Mouse (Mus musculus): ENCODE data around the gene Gm21954. TPM values are rescaled to one million over a fixed set of nuclear protein-coding genes. Genes with fewer than 3 reads are reported as not detected.

Gm21954 gene
- total RNA-seq, 2 experiments from 2014 or later: not detected

DNA sequence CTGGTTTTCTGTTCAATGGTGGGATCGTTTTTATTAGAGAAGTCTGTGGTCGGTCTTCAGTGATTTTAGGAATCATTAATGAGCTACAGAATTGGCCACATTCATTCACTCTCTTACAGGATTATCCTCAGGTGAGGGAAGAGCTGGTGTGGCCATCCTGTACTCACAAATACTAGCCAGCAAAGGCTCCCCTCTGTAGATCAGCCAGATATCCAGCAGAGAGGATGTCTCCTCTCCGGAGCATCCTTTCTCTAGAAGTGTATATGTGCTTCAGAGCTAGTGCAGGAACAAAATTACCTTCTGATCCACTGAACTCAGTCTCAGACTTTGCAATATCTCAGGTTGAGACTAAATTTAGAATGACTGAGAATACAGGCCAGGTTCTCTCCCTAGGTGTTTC is 7.8 kb downstream of the Gm21954 start:
- no peak for DNase-seq
- intact Hi-C loops (cut with DNase I): no loop called here

DNA sequence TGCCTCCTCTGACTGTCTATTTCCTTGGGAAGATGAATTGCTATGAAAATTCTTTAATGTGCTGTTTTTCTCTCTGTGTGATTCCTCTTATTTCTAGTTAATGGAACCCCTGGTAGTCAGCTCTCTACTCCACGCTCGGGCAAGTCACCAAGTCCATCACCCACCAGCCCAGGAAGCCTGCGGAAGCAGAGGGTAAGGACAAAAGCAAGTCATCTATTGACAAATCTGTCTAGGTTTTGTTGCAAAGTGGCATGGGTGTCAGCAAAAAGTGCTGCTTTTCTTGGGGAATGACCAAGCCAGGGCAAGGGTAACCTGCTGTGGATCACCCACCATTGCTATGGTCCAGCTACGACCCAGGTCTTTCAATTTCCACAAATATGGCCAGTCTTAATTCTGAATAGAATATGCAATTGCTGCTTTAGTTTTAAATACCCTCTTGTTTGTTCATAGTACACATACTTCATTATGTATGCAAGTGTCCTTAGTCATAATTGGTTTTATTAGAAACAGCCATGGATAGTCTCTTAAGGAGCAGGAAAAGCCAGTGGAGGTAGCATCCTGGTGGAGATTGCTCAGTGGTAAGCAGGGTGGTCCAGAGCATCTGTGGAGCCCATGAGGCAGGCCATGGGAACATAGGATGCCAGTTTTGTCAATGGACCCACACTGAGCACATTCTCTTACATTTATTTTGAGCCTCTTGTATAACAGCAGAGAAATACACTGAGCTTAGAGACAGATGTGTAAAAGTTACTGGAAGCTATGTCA is 8.9 kb downstream of the Gm21954 start:
- DNase-seq: no peak
- intact Hi-C loops (cut with DNase I): no loop called here

DNA sequence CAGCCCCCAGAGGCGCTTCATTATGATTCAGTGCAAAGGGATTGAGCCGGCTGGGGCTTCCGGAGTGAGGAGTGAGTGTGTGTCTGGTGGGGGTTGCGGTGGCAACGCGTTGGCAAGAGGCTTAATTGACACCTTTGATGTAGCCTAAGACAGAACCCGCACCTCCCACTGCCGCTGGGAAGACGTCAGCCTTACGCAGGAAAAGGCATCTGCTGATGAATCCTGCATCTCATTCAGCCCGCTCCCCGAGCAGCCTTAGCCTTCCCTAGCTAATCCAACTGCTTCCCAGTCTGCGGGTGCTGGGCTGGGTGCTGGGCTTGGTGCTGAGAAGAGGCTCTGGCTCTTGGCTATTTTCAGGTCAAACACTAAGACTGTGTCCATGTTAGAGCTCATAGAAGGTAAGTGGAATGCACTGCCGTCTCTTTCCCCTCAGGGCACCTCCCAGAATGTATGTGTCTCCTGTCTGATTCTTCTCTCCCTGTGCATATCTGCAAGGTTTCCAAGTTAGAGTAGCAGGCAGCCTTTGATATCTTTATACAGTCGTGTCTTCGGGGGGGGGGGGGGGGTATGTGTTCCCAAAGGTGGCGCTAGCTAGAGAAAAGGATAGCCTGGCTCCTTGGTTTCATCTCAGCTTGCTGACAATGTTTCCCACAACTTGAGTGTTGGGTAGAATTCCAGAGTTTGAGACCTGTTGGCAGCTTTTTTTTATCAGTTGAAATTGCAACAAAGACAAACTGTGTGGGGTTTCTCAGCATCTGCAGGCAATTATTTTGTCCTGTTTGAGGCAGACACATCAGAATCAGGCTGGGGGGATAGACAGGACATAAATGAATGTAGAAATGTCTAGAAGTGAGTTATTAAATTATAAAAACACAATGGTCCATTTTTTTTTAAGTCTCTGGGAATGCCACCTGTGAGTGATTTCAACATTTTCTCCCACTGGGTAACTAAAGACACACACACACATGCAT is 10.0 kb downstream of the Gm21954 start:
- intact Hi-C loops (cut with DNase I): no loop called here
- DNase-seq: no peak

DNA sequence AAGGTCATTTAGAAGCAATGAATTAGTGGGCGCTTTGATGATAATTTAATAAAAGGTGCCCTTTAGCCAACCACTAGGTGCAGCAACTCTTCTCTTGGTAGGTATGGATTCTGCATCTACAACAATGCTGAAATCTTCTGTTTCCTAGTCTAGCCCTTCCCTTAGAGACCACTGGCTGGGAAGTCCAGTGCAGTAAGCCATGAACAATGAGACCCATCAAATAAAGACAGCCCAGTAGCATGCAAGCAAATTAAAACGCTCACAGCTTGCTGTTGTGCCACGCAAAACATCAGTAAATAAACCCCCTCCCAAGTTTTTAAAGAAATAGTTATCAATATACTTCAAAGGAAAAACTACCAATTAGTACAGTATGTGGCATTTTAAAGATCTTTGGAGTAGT is 10.9 kb downstream of the Gm21954 start:
- no peak for DNase-seq
- intact Hi-C loops (cut with DNase I): no loop called here

DNA sequence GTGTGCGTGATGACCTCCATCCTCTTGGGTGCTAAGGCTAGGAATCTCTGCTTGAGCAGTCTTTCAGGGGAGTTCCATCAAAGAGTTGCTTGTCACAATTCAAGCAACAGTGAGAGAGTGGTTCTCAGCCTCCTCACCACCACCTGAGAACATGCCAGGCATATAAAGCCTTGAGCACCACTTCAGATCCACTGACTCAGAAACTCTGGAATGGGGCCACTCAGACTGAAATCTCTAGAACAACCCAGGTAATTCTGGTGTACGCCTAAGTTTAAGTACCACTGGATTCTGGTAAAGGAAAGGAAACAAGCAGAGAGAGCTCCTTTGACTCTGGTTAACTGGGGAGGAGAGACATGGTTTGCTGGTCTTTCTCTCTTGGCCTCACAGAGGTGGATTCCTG is 19.5 kb downstream of the Gm21954 start:
- no peak for DNase-seq
- intact Hi-C loops (cut with DNase I): no loop called here

DNA sequence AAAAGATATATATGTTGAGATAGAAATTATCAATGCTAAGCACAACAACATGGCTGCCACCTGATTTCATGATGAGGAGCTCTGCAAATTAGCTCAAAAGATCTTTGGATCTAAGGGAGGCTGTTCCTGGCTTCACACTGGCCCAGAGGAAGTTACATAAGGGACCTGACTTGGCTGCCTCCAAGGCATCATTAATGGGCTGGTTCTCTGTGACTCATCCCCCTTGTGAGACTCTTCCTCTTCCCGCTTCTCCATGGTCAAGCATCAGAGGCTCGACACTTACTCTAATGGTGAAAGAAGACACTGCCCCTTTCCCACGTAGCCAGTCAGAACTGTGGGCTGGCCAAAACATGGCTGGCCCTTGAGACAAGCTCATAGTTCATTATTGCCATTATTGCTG is 20.1 kb downstream of the Gm21954 start:
- DNase-seq: no peak
- intact Hi-C loops (cut with DNase I): no loop called here

DNA sequence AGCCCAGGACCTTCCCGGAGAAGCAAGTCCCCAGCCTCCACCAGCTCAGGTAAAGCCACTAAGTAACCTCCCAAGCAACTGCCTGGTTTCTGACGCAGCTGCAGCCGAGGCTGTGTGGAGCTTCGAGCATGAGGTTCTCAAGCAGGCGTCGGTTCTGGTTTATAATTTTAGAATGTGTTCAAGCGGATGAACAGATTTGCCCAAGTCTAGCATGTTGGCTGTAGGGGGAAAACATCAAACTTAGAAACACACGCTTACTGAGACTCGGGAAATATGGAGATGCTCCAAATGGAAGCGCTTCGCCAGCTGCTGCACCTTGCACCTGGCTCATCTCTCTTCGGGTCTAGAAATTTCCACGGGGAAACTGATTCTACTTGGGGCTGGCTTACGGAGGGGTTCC is 21.0 kb downstream of the Gm21954 start:
- intact Hi-C loops (cut with DNase I): no loop called here
- no peak for DNase-seq

DNA sequence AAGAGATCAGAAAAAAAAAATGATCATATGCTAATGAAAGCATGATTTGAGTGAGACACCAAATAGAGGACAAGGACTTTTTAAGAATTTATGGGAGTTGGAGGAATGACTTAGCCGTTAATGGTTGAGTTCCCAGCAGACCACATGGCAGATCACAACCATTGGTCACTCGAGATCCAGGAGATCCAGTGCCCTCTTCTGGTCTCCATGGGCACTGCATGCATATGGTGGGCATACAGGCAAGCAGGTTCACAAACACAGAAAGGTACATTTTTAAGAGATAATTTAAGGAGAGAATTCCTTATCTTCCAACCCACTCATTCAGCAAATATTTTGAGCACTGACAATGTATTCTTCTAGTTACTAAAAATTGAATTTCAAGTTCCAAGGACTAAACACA is 22.9 kb downstream of the Gm21954 start:
- intact Hi-C loops (cut with DNase I): no loop called here
- DNase-seq: no peak

DNA sequence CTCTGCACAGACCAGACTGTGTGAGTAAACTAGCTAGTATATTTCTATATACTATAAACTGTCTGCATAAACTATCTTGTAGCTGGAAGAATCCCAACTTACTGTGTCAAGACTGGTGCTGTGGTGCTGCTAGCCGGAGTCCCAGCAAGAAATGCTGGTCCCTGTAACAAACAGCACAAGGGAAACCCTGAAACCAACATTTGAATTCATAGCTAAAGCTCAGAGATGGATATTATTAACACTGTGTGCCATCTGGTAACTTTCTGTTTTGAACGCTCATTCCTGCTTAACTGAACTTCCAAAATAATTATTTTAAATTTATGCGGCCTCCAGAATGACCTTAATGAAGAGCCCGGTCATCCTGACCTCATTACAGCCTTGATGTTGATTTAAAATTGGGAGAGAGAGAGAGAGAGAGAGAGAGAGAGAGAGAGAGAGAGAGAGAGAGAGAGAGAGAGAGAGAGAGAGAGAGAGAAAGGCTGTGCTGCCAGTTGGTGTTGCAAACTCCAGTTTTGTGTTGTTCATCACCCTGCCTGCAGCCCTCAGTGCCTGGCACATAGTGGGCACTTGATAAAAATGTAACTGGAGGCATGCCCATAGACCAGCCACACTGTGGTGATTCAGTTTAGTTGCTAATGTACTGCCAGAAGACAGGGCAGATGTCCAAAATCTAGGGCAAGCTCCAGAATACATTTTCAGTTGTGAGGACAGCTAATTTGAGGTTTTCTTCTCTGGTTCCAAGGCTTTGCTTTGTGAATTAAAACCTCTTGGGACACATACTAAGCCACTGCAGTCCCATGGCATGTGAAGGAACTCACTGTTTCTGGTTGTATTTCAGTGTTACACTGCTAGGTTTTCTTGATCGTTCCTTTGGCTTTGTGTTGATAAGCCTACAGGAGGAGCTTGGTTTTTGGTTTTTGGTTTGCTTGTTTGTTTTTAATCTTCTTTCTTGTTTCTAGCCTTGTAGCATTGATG is 24.2 kb downstream of the Gm21954 start:
- peak; percentile 34 for DNase-seq
- intact Hi-C loops (cut with DNase I): no loop called here

DNA sequence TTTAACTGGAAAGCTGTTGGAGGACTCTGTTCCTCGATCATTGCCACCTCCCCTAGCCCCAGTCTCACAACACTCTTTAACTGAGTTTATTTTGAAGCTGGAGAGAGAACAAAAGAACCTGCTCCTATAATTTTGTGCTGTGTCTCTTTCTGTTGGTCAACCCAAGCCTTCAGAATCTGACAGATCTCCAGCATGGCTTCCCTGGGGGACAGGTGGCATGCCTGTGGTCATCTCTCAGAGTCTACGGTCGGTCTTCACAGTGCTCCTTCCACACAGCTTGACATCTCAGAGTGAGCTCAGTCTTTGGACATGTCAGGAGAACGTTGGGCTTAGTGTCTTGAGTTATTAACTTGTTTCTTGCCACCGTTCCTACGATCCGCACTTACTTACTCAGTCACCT is 25.3 kb downstream of the Gm21954 start:
- intact Hi-C loops (cut with DNase I): no loop called here
- no peak for DNase-seq

DNA sequence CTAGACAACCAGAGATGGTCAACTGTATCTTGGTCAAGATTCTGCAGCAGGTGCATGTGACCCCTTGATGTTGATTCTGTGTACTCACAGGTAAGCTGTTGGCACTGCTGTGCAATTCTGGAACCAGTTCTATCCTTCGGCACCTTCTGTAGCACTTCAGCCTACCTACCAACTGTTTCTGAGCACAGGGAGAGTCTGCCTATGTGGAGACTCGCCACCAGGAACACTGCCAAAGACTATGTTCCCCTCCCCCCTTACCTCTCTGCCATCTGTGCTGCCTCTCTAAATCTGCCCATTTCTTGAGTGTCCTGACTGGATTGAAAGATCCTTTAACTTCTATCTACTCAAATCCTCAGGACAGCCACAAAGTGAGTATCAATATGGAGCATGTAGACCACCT is 28.3 kb downstream of the Gm21954 start:
- no peak for DNase-seq
- intact Hi-C loops (cut with DNase I): no loop called here

DNA sequence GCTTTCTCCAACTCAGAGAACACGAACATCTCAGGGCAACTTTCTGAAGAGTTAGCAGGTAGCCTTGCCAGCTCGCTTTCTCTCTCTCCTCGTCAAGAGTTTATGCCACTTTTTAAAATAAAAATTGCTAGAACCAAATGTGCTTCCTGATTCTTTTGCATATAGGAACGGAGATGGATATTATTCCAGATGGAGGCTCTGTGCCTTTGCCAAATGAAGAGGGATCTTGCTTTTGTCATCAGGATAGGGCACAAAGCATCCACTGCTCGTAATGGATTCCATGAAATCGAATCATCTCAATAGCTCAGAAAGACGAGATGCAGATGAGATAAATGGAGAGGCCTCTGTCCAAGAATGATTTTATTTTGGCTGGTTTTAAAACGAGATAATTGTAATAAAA is 28.7 kb downstream of the Gm21954 start:
- intact Hi-C loops (cut with DNase I): no loop called here
- no peak for DNase-seq

DNA sequence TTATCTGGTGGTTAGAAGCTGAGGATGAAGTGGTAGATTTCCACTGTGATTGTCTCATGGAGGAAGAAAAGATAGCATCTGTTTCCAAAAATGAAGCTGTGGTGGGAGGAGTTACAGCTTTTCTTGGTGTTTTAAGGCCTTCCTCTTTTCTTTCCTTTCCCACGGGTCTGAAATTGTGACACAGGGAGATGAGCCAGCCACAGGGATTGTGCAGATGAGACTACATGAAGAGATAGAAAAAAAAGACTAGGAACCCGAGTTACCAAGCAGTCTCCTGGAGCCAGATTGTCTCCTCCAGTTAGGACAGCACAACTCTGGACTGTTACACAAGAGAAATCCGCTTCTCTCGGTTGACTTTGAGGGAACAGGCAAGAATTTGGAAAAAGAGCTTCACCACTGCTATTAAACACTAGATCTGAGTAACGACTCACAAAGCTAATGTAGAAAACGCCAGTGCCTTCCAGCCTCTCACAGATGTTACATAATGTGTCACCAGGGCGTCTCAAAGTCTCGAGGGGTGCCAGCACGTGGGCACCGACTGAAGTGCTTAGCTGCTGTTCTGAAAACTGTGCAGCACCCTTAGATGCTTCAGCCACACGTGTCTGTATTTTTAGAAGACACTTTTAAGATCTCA is 29.9 kb downstream of the Gm21954 start:
- intact Hi-C loops (cut with DNase I): no loop called here
- DNase-seq: no peak

DNA sequence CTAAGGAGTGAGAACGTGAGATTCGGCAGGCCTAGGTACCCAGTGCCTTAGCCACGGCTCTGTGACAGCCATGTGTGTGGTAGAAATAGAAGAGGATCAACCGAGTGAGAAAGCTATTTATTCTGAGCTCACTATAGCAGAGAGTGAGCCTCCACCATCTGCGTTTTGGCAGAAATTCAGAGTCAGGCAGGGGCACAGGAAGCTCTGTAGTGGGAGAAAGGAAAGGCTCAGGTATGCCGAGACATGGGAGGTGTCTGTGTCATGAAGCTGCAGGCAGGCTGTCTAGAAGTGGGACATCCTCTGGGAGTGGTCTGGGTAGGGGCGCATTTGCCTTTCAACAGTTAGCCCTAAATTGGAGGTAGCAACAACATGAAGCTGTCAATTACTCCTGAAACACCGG is 31.7 kb downstream of the Gm21954 start:
- no peak for DNase-seq
- intact Hi-C loops (cut with DNase I): no loop called here

DNA sequence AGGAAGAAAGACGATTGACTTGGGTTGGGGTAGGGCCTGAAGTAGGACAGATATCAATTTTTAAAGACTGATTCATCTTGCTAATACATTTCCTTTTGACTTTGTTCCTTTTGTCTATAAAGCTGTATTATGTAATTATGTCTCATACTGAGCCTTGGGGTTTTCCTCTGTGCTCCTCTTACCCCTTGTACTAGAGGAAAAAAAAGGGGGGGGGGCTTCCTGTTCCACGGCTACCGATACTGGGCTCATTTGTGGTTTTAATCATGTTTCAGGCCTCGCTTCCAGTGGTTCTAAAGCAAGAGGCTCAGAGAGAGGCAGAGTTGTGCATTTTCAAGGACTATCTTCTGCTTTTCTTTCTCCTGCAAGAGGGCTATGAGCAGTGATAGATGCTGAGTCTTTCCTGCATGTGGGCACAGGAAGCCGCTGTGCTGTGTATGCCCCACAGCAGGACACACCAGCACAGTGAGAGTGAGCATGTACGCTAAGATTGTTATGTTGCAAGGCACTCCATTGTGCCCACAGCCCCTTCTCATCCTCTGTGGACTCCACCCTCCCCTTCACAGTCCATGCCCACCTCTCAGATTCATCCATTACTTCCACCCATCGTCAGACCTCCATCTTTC is 33.1 kb downstream of the Gm21954 start:
- intact Hi-C loops (cut with DNase I): no loop called here
- no peak for DNase-seq

DNA sequence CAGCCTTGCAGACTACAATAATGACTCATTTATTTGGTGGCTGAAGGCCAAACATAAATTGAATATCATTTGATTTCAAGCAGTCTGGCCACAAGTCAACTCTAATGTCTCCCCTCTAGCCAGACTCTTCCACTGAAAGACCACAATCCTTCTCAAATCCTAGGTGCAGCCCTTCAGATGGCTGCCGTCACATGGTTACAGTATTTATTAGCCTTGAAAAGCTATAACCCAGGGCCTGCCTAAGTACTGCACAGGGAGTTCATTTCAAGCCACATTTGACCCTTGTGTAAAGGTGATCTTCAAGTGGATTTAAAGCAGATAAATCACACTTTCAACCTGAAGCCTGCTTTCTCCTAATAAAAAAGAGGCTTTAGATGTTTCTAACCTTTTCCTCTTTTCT is 37.7 kb downstream of the Gm21954 start:
- intact Hi-C loops (cut with DNase I): no loop called here

DNA sequence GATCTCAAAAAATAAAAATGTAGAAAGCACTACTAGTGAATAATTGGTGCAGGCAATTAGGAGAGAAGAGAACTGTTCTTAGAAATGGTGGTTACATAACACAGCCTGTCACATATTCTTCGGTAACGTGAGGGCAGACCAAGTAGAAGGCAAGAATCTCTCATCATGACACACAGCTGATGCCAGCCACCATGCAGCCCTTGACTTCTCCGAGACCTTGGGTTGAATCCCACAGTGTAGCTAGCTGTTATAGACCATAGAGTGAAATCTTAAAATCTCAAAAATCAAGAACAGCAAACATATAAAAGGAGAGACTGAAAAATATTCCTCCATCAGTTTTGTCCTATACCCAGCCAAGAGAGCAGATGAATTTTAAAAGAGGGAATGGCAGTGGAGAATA is 40.8 kb downstream of the Gm21954 start:
- no peak for DNase-seq
- intact Hi-C loops (cut with DNase I): no loop called here

More for the DNA sequence above, 37.7 kb downstream of the Gm21954 start:
- no peak for DNase-seq

DNA sequence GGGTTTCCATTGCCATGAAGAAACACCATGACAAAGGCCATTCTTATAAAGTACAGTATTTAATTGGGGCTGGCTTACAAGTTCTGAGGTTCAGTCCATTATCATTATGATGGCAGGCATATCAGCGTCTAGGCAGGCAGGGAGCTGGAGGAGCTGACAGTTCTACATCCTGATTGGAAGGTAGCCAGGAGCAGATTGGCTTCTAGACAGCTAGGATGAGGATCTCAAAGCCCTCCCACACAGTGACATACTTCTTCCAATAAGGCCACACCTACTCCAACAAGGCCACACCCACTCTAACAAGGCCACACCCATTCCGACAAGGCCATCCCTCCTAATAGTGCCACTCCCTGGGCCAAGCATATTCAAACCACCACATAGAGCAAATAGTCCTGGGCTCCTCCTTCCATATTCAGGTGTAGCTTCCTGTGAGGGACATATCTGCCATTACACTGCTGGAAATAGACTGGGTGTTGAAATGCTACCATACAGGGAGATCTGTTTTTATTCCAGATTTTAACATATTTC is 41.9 kb downstream of the Gm21954 start:
- DNase-seq: no peak
- intact Hi-C loops (cut with DNase I): no loop called here

DNA sequence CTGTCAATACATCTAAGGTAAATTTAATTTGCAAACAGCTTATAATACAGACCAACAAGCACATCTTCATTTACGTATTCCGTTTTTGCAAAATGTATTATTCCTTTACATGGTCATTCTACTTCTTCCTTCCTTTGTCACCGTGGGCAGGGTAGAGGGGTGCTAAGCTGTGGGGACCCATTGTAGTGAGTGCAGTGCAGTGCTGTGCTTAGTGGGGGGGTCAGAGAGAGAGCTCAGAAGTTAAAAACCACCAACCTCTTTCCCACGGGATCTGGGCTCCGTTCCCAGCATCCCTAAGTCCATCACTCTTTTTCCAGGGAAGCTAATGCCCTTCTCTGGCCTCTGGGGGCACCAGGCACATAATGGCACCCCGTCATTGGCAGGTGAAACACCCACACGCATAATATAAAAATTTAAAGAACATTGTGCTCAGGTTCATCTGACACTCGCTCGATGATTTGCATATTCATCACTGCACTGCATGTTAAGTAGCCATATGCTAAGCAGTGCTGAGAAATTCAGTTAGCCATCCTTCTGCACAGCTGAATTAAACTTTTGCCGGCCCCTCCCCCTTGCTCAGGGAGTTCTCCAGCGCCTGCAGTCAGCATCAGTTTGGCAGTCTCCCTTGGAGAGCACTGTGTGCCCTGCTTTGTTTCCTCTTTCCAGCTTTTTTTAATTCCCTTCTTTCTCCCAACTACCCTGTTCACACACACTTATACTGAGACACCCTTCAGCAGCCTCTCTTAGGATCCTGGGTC is 48.2 kb downstream of the Gm21954 start:
- no peak for DNase-seq
- intact Hi-C loops (cut with DNase I): no loop called here
